Mouse (Mus musculus): ENCODE results near the gene Lrig1.

DNA sequence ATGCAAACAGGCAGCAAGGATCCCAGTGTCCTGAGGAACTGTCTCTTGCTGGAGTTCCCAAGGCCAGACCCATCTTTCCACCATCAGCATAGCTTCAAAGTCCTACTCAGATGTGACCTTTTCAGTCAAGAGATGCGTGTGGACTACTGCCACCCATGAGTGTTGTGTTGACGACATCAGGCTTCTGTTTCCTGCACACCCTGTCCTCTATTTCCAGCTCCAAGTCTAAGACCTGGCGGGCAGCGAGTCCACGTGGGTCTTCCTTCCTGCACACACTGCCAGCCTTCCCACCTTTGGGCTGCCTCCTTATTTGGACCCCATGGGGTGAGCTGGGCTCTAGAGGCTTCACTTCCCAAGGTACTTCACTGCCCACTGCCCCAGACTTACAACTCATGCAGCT is 75.4 kb downstream of the Lrig1 start:
- TF ChIP-seq POLR2A (IDR thresholded peaks at IDR 0.05; ENCODE audit: control insufficient read depth in 1 of 2, insufficient read depth in 1 of 2, low read depth in 1 of 2, low read length in 2 of 2, poor library complexity in 1 of 2) = no peak
- TF ChIP-seq MXI1 (IDR thresholded peaks at IDR 0.05; ENCODE audit: low read depth, low read length) = no peak
- TF ChIP-seq CHD1 (IDR thresholded peaks at IDR 0.05; ENCODE audit: low read depth, low read length) = no peak
- no peak for TF ChIP-seq CTCF (IDR thresholded peaks at IDR 0.05 in 2 of 3, conservative IDR thresholded peaks at IDR 0.05 in 1 of 3; ENCODE audit: control insufficient read depth in 1 of 3, insufficient read depth in 1 of 3, low read depth in 2 of 3, low read length in 3 of 3, poor library complexity in 1 of 3, severe bottlenecking in 1 of 3)
- TF ChIP-seq EP300 (IDR thresholded peaks at IDR 0.05; ENCODE audit: low read depth in 1 of 2, low read length in 2 of 2) = no peak
- TF ChIP-seq UBTF (IDR thresholded peaks at IDR 0.05; ENCODE audit: borderline replicate concordance, insufficient read depth, low read depth, low read length) = no peak
- TF ChIP-seq TCF12 (IDR thresholded peaks at IDR 0.05; ENCODE audit: low read depth, low read length) = no peak
